Mouse (Mus musculus) right cerebral cortex, postnatal 4 days (tissue): ENCODE data around the gene Zfp523.

Source experiments
- DNase-seq: peaks from one replicate; pipeline ENCODE4 v3.0.0-alpha.2; 2022

Gene Zfp523

GRCm38 (mm10) chr17:28247613-28248012 lies 70.7 kb downstream of the Zfp523 start:
- no peak for DNase-seq

- DNase-seq: no peak
These were observed 72.1 kb downstream of the Zfp523 start for GRCm38 (mm10) chr17:28249062-28249461.

- DNase-seq: no peak
These were observed 74.8 kb downstream of the Zfp523 start for GRCm38 (mm10) chr17:28251579-28252280.

GRCm38 (mm10) chr17:28252281-28252648 lies 75.3 kb downstream of the Zfp523 start:
- DNase-seq: no peak

- no peak for DNase-seq
These were observed 76.3 kb downstream of the Zfp523 start for GRCm38 (mm10) chr17:28253216-28253615.

GRCm38 (mm10) chr17:28254804-28255203 lies 77.9 kb downstream of the Zfp523 start:
- no peak for DNase-seq
